Mouse (Mus musculus) bone marrow, adult 2 months (tissue): Measurements from ENCODE around the gene Adgrd1.

Experiments
- CTCF ChIP-seq: fragments of 200-500 bp; IDR thresholded peaks from 2 replicates; pipeline ENCODE4 v1.5.1; 2011; ENCODE audit warnings: low read length, control low read depth; ENCODE audit not compliant: control insufficient read depth, insufficient read depth
- POLR2A ChIP-seq: fragments of 200-500 bp; IDR thresholded peaks from 2 replicates; pipeline ENCODE4 v1.6.1; 2011; ENCODE audit warnings: low read depth, mild to moderate bottlenecking, control low read depth, low read length, borderline replicate concordance; ENCODE audit not compliant: control insufficient read depth

DNA sequence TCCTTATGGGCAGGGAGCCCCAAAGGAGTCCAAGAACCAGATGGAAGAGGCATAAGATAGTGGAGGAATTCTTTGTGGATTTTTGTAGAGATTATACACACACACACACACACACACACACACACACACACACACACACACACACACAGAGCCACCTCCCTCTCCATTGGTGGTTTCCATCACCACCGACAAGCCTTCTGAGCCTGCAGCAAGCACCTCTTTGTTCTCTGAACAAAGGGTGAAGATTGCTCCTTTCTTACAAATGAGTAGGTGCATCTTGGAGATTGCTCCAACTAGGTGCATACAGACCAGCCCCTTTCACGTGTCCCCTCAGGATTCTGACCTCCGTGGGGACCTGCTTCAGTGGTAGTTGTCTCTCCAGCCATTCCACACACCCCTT is 79.4 kb downstream of the Adgrd1 start:
- TF ChIP-seq CTCF (no peak), POLR2A (no peak)
